Mouse (Mus musculus): Measurements from ENCODE around the gene Gca.
"Not testable (repeated sequence)": the region's sequence is repeated elsewhere in the genome, so short reads cannot be mapped to it uniquely, and the experiment has no call there.

Gene Gca

GRCm38 (mm10) chr2:62660565-62660964, 3.5 kb upstream of the Gca start:
- CTCF ChIA-PET = interaction anchor here in 2 of 4 experiments (1.2 to 1.8 kb wide), 3 partner anchors 14 to 17 kb away, joined by 3 to 11 read pairs (median 6); partner anchors contain the start of gene Ifih1 (in 1 of the 2)
- POLR2A ChIA-PET = interaction anchor here in 2 of 4 experiments (0.7 to 1.0 kb wide), 2 partner anchors 9 to 10 kb away, joined by 3 read pairs; no protein-coding TSS in a partner anchor

- ChIA-PET POLR2A (no interaction called here), CTCF (interaction anchor here in 1 of 4 experiments (1.1 kb wide), 1 partner anchor 19 kb away, joined by 3 read pairs; no protein-coding TSS in a partner anchor)
These were observed 1.5 kb upstream of the Gca start for GRCm38 (mm10) chr2:62662560-62662959.

GRCm38 (mm10) chr2:62664839-62665238, 754 bp downstream of the Gca start:
- POLR2A ChIA-PET = interaction anchor here in 2 of 4 experiments (1.1 to 1.7 kb wide), 4 partner anchors 9 to 32 kb away, joined by 3 to 4 read pairs (median 3); no protein-coding TSS in a partner anchor
- CTCF ChIA-PET = interaction anchor here in 3 of 4 experiments (0.5 to 1.6 kb wide), 4 partner anchors 10 to 26 kb away, joined by 3 to 5 read pairs (median 4); no protein-coding TSS in a partner anchor

GRCm38 (mm10) chr2:62665536-62665935, 1.5 kb downstream of the Gca start:
- POLR2A ChIA-PET = interaction anchor here in 2 of 4 experiments (1.3 to 1.7 kb wide), 2 partner anchors 22 to 33 kb away, joined by 3 to 4 read pairs; no protein-coding TSS in a partner anchor
- CTCF ChIA-PET = interaction anchor here in 1 of 4 experiments (0.6 kb wide), 1 partner anchor 206 kb away, joined by 3 read pairs; no protein-coding TSS in a partner anchor

GRCm38 (mm10) chr2:62669848-62670247, 5.8 kb downstream of the Gca start:
- CTCF ChIA-PET = no interaction called here
- POLR2A ChIA-PET = interaction anchor here in 1 of 4 experiments (0.7 kb wide), 1 partner anchor 9 kb away, joined by 3 read pairs; no protein-coding TSS in a partner anchor

GRCm38 (mm10) chr2:62670301-62670700, 6.2 kb downstream of the Gca start:
- POLR2A ChIA-PET = no interaction called here

GRCm38 (mm10) chr2:62670767-62671166, 6.7 kb downstream of the Gca start:
- CTCF ChIA-PET = no interaction called here
- POLR2A ChIA-PET = no interaction called here

More at GRCm38 (mm10) chr2:62670301-62670700, 6.2 kb downstream of the Gca start:
- CTCF ChIA-PET = no interaction called here

GRCm38 (mm10) chr2:62672788-62673187, 8.7 kb downstream of the Gca start:
- ChIA-PET POLR2A (no interaction called here), CTCF (no interaction called here)

- POLR2A ChIA-PET = no interaction called here
These were observed 17.6 kb downstream of the Gca start for GRCm38 (mm10) chr2:62681667-62682066.

GRCm38 (mm10) chr2:62684989-62685595, 21.0 kb downstream of the Gca start:
- ChIA-PET CTCF (no interaction called here), POLR2A (no interaction called here)

More at GRCm38 (mm10) chr2:62681667-62682066, 17.6 kb downstream of the Gca start:
- CTCF ChIA-PET = no interaction called here

- CTCF ChIA-PET = no interaction called here
- POLR2A ChIA-PET = no interaction called here
These were observed 21.8 kb downstream of the Gca start for GRCm38 (mm10) chr2:62685934-62686333.

- ChIA-PET CTCF (no interaction called here), POLR2A (no interaction called here)
These were observed 42.2 kb downstream of the Gca start for GRCm38 (mm10) chr2:62706313-62706712.

- CTCF ChIA-PET = no interaction called here
- POLR2A ChIA-PET = no interaction called here
These were observed 45.5 kb downstream of the Gca start for GRCm38 (mm10) chr2:62709633-62710032.

- CTCF ChIA-PET = not testable (repeated sequence)
These were observed 50.3 kb downstream of the Gca start for GRCm38 (mm10) chr2:62714362-62714761.

GRCm38 (mm10) chr2:62715260-62715659, 51.2 kb downstream of the Gca start:
- ChIA-PET POLR2A (interaction anchor here in 1 of 4 experiments (0.5 kb wide), 1 partner anchor 791 kb away, joined by 4 read pairs; no protein-coding TSS in a partner anchor), CTCF (no interaction called here)

More at GRCm38 (mm10) chr2:62714362-62714761, 50.3 kb downstream of the Gca start:
- POLR2A ChIA-PET = not testable (repeated sequence)

- CTCF ChIA-PET = no interaction called here
- POLR2A ChIA-PET = interaction anchor here in 1 of 4 experiments (0.7 kb wide), 1 partner anchor 552 kb away, joined by 3 read pairs; no protein-coding TSS in a partner anchor
These were observed 53.2 kb downstream of the Gca start for GRCm38 (mm10) chr2:62717270-62717669.

GRCm38 (mm10) chr2:62718411-62718810, 54.3 kb downstream of the Gca start:
- ChIA-PET CTCF (no interaction called here), POLR2A (no interaction called here)

GRCm38 (mm10) chr2:62725946-62726345, 61.9 kb downstream of the Gca start:
- CTCF ChIA-PET = no interaction called here
- POLR2A ChIA-PET = no interaction called here

- ChIA-PET CTCF (no interaction called here), POLR2A (no interaction called here)
These were observed 63.6 kb downstream of the Gca start for GRCm38 (mm10) chr2:62727732-62728131.

GRCm38 (mm10) chr2:62730671-62731070, 66.6 kb downstream of the Gca start:
- CTCF ChIA-PET = no interaction called here
- POLR2A ChIA-PET = no interaction called here

GRCm38 (mm10) chr2:62743098-62743497, 79.0 kb downstream of the Gca start:
- ChIA-PET POLR2A (no interaction called here), CTCF (no interaction called here)
